Mouse (Mus musculus) spleen, adult 2 months (tissue): Measurements from ENCODE around the gene Ces1c.

Experiments used
- CTCF ChIP-seq: fragments of 200-500 bp; IDR thresholded peaks from 2 replicates; pipeline ENCODE4 v1.5.1; 2011; ENCODE audit warnings: mild to moderate bottlenecking, inconsistent platforms; ENCODE audit not compliant: insufficient read depth, insufficient read length, insufficient replicate concordance; ENCODE audit errors: extremely low read depth
- POLR2A ChIP-seq: fragments of 200-500 bp; IDR thresholded peaks from 2 replicates; pipeline ENCODE4 v1.6.1; 2011; ENCODE audit warnings: low read depth, low read length, inconsistent platforms

DNA sequence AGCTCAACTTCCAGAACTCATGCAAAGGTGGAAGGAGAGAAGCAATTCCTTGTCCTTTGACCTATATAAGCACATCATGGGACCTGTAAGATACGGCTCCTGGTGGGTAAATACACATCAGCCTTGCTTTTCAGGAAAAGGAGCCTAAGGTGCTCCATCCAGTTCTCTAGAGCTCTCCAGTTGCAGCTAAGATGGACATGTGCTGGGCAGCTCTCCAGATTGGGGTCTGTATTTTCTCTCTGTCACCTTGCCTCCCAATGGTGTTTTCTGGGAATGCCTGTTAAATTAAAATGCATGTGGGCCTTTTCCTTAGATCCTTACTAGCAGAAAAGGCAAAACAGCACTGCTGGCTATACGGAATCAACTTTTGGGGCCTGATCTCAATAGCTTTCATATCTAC lies 43.5 kb upstream of the Ces1c start:
- TF ChIP-seq CTCF (no peak), POLR2A (no peak)
